Mouse (Mus musculus): ENCODE results near the gene Krtap1-3. TPM values are rescaled to one million over a fixed set of nuclear protein-coding genes. Genes with fewer than 3 reads are reported as not detected.
"Not testable (repeated sequence)": the region's sequence is repeated elsewhere in the genome, so short reads cannot be mapped to it uniquely, and the experiment has no call there.

Krtap1-3 gene
- not detected in 2 replicates for total RNA-seq (2021)
- long read RNA-seq, experiment 1 = 0 reads
- long read RNA-seq, experiment 2 = 0 reads

DNA sequence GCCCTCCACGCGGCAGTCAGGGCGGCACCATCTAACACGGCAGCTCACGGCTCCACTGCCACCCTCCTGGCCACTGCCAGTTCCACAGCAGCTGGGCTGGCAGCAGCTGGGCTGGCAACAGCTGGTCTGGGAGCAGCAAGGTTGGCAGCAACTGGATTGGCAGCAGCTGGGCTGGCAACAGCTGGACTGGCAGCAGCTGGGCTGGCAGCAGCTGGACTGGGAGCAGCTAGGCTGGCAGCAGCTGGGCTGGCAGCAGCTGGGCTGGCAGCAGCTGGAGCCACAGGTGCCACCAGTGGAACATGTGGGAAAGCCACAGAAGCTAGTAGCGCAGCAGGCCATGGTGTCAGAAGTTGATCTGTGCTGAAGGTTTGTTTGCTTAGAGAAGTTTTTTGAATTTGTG is at the start of gene Krtap1-3:
Krtap1-3 (minus strand) TSS at position 359 of the 400 bp plus-strand sequence.
- DNase-seq = no peak

- no peak for DNase-seq
Observed at GRCm38 (mm10) chr11:99640926-99641325, 49.8 kb upstream of the Krtap1-3 start.

DNA sequence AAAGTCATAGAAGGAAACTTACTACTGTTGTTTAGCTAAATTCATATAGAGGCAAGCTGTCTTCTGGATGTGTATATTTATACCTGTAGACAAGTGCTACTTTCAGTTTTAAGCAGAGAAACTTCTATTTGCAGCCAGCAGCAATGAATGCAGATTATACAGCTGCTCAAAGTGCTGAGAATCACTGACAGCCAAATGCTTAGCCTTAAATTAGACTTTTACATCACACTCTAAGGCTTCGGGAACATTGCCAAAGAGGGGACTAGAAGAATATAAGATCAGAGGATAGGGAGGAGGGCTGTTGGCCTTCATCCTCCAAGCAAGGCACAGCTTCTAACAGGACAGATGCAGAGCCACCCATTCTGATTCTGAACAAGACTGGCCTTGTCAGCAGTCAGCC is 45.9 kb upstream of the Krtap1-3 start:
- DNase-seq = no peak

DNA sequence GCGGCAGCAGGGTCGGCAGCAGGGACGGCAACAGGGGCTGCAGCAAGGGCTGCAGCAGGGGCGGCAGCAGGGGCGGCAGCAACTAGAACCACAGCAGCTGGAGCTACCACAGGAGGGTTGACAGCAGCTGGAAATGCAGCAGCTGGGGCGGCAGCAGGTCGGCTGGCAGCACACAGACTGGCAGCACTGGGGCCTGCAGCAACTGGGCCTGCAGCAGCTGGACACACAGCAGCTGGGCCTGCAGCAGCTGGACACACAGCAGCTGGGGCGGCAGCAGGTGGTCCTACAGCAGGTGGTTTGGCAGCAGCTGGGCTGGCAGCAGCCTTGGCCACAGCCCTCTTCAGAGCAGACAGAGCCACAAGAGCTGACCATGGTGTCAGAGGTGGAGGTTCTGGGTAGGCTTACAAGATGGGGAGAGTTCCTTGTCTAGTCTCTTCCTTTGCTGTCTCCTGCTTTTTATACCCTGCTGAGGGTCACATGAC is 43.6 kb upstream of the Krtap1-3 start, which contains the start of gene Krtap4-2:
Krtap4-2 (minus strand) TSS at position 432 of the 482 bp plus-strand sequence.
- no peak for DNase-seq

DNA sequence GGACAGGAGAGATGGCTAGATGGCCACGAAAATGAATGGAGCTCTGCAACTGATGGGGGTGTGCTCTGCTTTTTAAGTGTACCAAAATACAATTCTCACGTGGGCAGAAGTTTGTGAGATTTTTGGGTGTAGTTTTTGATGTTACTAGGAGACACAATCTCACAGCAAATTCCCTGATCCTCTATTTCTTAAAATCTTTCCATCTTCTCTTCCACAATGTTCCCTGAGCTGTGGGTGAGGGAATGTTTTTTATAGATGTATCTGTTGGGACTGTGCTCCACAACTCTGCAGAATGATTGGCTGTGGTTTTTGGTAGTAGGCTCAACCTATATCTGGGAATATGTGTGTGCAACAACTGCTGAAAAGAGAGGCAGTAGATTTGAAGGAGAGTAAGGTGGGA is 42.2 kb upstream of the Krtap1-3 start:
- no peak for DNase-seq

DNA sequence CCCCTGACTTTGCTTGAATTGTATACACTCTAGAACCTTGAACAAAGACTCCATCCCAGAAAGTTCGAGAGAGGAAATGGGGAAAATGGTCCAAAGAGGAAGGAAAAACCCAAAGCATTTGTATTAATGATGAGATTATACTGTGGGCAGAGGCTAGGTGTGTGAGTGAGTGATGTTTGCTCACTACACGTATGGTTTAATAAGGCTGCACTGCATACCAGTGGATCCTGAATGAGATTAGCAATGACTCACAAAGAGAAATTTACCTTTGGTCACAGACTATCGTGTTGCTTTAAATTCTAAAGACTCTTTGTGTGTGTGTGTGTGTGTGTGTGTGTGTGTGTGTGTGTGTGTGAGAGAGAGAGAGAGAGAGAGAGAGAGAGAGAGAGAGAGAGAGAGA is 39.8 kb upstream of the Krtap1-3 start:
- DNase-seq = no peak

- no peak for DNase-seq
Observed at GRCm38 (mm10) chr11:99628138-99628537, 37.0 kb upstream of the Krtap1-3 start, which contains the start of gene Krtap4-1. Krtap4-1 (minus strand) TSS chr11:99628238.

DNA sequence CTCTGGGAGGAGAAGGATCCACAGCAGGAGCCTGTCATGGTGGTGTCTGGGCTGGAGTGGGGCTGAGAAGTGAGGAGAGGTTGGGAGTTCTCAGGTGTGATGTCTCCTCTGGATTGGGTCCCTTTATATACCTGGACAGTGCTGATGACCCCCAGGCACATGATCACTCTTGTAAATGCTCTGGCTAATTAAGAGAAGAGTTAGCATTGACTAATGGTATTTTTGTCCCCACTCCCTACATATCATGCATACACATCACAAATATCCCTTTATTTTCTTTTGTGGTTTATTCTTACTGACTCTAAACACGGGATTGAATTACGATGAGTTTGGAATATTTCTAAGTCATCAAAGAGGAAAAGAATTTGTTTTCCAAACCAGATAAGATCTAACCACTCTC is 29.2 kb upstream of the Krtap1-3 start, which contains the start of gene Gm11562:
Gm11562 (minus strand) TSS at position 101 of the 400 bp plus-strand sequence.
- DNase-seq = no peak

- DNase-seq = no peak
Observed at GRCm38 (mm10) chr11:99614796-99615363, 23.7 kb upstream of the Krtap1-3 start, which contains the start of gene Krtap2-4. Krtap2-4 (minus strand) TSS chr11:99614846.

GRCm38 (mm10) chr11:99610089-99610488 is 18.9 kb upstream of the Krtap1-3 start, which contains the start of gene Gm11937:
Gm11937 (minus strand) TSS chr11:99610189.
- DNase-seq = not testable (repeated sequence)

- DNase-seq = no peak
Observed at GRCm38 (mm10) chr11:99609126-99609525, 18.0 kb upstream of the Krtap1-3 start.

DNA sequence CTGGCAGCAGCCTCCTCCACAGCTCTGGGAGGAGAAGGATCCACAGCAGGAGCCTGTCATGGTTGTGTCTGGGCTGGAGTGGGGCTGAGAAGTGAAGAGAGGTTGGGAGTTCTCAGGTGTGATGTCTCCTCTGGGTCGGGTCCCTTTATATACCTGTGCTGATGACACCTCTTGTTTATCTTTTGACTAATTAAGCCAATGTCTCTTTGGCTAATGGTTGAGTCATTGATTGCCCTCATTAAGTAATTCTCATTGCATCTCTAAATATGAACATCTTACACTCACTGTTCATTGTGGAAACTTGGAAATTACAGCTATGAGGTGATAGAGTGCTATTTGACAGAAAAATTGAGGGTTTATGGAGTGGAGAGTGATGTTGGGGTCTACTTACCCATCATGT is 12.1 kb upstream of the Krtap1-3 start, which contains the start of gene Gm11938:
Gm11938 (minus strand) TSS at position 101 of the 400 bp plus-strand sequence.
- not testable (repeated sequence) for DNase-seq

DNA sequence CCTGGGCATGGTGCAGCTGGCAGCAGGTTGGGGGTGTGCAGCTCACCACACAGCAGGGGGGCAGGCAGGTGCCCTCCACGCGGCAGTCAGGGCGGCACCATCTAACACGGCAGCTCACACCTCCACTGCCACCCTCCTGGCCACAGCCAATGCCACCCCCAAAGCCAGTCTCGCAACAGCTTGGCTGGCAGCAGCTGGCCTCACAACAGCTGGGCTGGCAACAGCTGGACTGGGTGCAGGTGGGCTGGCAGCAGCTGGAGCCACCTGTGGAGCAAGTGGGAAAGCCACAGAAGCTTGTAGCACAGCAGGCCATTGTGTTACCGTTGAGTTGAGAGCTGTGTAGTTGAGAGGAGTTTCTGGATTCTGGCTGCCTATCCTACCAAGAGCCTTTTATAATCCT is 6.6 kb upstream of the Krtap1-3 start, which contains the start of gene Krtap9-3:
Krtap9-3 (minus strand) TSS at position 364 of the 400 bp plus-strand sequence.
- DNase-seq = not testable (repeated sequence)

DNA sequence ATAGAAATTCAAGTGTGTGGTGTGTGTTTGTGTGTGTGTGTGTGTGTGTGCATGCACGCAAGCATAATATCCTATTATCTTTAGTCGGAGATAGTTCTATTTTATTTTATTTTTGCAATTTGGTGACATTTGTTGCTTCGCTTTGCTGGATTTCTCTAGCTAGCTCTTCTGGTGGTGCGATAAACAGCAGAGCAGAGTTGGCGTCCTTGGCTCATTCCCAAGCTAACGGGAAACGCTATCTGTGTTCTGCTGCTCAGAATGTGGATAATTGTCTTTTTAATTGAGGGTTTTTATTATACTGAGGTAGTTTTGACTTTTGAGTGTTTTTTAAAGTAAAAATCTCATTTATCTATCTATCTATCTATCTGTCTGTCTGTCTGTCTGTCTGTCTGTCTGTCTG is 6.0 kb downstream of the Krtap1-3 start:
- DNase-seq = no peak

DNA sequence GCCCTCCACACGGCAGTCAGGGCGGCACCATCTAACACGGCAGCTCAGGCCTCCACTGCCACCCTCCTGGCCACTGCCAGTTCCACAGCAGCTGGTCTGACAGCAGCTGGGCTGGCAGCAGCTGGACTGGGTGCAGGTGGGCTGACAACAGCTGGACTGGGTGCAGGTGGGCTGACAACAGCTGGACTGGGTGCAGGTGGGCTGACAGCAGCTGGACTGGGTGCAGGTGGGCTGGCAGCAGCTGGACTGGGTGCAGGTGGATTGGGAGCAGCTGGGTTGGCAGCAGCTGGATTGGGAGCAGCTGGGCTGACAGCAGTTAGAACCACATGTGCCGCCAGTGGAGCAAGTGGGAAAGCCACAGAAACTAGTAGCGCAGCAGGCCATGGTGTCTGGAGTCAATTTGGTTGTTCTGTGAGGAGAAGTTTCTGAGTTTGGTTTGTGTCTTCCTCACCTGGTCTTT is 7.9 kb downstream of the Krtap1-3 start, which contains the start of gene Krtap1-4:
Krtap1-4 (minus strand) TSS at position 410 of the 460 bp plus-strand sequence.
- no peak for DNase-seq

DNA sequence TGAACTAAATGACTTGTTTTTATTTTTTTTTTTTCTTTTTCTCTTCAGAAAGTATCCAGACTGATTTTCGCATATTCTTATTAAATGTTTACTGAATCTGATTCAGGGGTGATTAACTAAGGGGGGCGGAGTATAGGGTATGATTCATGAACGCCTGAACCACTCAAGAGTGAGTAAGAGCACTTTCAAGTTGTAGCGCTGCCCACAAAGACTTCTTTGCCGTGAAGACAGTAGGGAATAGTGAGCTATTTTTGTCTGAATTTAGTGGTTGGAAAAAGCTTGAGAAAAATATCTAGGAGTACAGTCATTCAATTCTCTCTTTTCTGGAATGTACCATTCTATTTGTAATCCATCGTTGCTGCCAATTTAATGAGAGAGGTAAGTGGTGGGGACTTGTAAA is 9.6 kb downstream of the Krtap1-3 start:
- no peak for DNase-seq

- DNase-seq = no peak
Observed at GRCm38 (mm10) chr11:99581051-99581450, 10.1 kb downstream of the Krtap1-3 start.

- no peak for DNase-seq
Observed at GRCm38 (mm10) chr11:99580636-99581035, 10.5 kb downstream of the Krtap1-3 start, which contains the start of gene Krtap1-5. Krtap1-5 (minus strand) TSS chr11:99581016.

GRCm38 (mm10) chr11:99574106-99574505 is 17.0 kb downstream of the Krtap1-3 start:
- peak; percentile 79 for DNase-seq

DNA sequence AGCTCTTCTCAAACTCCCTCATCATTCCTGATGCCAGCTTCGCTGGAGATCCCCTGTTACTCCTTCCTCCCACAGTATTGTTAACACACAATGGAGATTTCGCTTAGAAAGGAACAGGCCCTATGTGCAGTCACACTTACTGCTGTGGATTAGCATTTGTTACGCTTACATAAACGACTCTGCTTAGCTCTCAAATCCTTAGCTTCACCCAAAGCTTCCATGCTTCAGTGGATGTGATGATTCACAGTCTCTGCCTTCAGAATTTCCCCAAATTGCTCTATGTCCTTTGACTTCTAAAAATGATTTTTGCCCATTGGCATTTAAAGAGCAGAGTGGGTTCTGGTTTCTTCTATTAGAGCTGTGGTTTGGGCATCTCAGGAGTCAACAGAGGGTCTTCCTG is 18.0 kb downstream of the Krtap1-3 start:
- no peak for DNase-seq

DNA sequence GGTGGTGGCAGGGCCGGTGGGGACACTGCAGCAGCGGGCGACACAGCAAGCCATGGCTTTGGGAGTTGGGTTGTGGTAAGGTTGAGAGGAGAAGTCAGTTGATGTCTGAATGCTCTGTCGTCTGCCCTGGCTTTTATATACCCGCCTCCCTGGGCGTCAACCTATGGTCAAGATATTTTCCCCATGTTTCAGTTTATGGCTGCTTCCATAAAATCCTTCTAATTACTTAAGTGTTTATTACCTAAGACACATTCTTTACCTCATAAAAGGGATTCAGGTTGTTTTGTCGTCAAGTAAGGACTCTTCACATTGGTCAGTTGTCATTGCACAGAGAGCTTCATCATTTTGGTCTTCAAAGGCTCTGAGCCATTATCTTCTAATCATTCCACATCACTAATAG is 24.6 kb downstream of the Krtap1-3 start, which contains the start of gene Krtap3-1:
Krtap3-1 (minus strand) TSS at position 101 of the 400 bp plus-strand sequence.
- no peak for DNase-seq

GRCm38 (mm10) chr11:99562580-99562979 is 28.6 kb downstream of the Krtap1-3 start:
- no peak for DNase-seq

DNA sequence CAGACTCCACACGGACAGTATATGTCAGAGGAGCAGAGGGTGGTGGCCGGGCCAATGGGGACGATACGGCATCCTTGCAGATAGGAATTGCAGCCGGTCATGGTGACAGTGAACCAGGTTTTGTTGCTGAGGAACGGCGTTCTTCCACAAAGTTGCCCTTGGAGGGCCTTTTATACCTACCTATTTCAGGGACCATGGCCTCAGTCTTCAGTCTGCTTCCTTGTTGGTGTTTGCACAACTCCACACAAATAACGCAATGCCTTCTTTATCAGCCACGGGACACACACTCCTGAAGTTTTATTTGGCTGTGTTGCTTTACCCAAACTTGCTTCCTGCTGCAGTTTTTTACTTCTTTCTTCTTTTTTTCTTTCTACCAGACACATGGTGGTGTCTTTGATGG is 31.8 kb downstream of the Krtap1-3 start, which contains the start of gene Gm11939:
Gm11939 (minus strand) TSS at position 101 of the 400 bp plus-strand sequence.
- no peak for DNase-seq
